Mouse (Mus musculus) E14TG2a.4 (cell line): ENCODE measurements at regions not wholly inside any gene's neighbourhood (a gene's known extent, or its start where the extent isn't known, plus 50 kb on each side); places are given as distances from the start of the nearest gene placed in this dataset.

Source experiments
- CTCF ChIP-seq: conservative IDR thresholded peaks from 2 replicates; pipeline ENCODE4 v1.5.1; 2014; ENCODE audit warnings: low read length
- NANOG ChIP-seq: IDR thresholded peaks from 2 replicates; pipeline ENCODE4 v1.6.1; 2014; ENCODE audit warnings: borderline replicate concordance, low read length, mixed read lengths

DNA sequence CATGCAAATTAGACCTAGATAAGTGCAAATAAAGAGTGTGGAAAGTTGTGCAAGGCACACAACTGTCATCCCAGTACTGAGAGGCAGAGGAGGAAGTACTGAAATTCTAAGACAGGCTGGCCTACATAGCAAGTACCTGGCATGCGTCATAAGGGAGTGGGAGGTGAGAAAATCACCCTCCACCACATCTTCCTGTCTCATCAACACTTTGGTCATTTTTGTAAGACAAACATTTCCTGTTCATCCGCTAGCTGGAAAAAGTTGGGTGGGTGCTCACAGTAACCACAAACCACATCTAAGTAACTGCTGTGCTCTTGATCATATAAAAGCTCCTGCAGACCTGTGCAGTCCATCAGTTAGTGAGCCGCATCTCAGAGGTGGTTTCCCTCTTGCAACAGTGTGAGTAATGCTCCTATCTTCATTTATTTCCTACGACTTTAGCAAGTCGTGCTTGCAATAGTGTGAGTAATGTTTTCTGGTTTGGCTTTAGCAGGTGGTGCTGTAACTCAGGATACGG, 125.2 kb upstream of the 4933412E24Rik start:
- TF ChIP-seq CTCF (no peak), NANOG (no peak)
